Mouse (Mus musculus) embryonic fibroblast, embryonic 13.5 days (primary cell): ENCODE data around the gene Tnfsf8. TPM values are rescaled to one million over a fixed set of nuclear protein-coding genes. Genes with fewer than 3 reads are reported as not detected.
A peak's percentile ranks its signal among the peaks of the same experiment; 100 is the strongest.

Source experiments
- H3K27ac ChIP-seq: 2 replicates; pipeline ENCODE4 v1.5.1; 2012; ENCODE audit warnings: low read length, control low read depth, inconsistent platforms; ENCODE audit not compliant: insufficient read depth
- H3K4me1 ChIP-seq: 2 replicates; pipeline ENCODE4 v1.6.1; 2011; ENCODE audit warnings: low read length; ENCODE audit not compliant: control insufficient read depth, insufficient read depth
- H3K4me3 ChIP-seq: 2 replicates; pipeline ENCODE4 v1.5.1; 2011; ENCODE audit warnings: mild to moderate bottlenecking, control low read depth, low read length; ENCODE audit not compliant: insufficient read depth
- CTCF ChIP-seq: IDR thresholded peaks from 2 replicates; pipeline ENCODE4 v1.5.1; 2011; ENCODE audit warnings: mild to moderate bottlenecking, control low read depth, low read length, moderate library complexity, borderline replicate concordance; ENCODE audit not compliant: insufficient read depth
- POLR2A ChIP-seq: IDR thresholded peaks from 2 replicates; pipeline ENCODE4 v1.6.1; 2011; ENCODE audit warnings: low read depth, mild to moderate bottlenecking, control low read depth, low read length, moderate library complexity
- polyA plus RNA-seq: library from polyadenylated mRNA; stranded (reverse); fragments of >200 nt; gene quantifications from 2 replicates; pipeline ENCODE4 v1.2.4, GENCODE M21; 2011; ENCODE audit warnings: low read depth; ENCODE audit not compliant: missing spikeins, insufficient read length

Tnfsf8 gene
- polyA plus RNA-seq, 1 experiment: 0.90 TPM

DNA sequence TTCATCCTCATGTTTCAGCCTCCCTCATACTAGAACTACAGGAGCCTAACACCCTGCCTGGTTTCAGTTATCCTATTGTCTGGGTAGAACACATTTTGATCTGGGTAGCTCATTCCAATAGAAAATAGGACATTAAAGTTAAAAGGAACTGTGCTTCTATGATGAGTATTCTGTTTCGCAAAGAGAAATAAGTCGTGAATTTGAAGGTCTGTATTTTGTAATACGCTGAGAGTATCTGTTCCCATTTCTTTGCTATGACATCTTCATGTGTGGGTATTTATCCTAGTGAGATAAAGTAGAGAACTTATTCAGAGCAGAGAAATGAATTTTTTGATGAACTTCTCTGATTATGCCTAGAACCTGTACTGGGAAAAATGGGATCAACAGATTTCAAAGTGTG, 68.8 kb downstream of the Tnfsf8 start:
- no peak overlapping the region for H3K4me3 ChIP-seq
- TF ChIP-seq CTCF: no peak
- TF ChIP-seq POLR2A: no peak

DNA sequence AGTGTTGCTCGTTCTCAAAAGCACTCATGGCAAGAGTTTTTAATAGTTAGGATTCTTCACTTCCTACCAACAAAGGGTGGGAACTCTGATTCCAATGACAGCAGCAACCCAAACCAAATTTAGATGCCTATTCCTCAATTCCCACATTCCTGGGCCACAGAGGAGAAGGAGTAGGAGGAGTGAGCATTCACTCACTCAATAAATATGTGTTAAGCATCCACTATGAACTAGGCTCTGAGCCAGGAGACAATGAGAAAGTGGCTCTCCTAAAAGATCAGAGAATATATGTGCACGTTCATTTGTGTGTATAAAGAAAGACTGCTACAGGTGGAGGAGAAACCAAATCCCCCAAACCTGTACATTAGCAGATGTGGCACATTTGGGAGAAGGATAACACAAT, 75.7 kb downstream of the Tnfsf8 start:
- Histone ChIP-seq H3K27ac (peak overlapping the region; percentile 98), H3K4me3 (no peak overlapping the region), H3K4me1 (peaks cover 5% of the 10 kb centered on the region)
- TF ChIP-seq CTCF (no peak), POLR2A (no peak)

More for the DNA sequence above, 68.8 kb downstream of the Tnfsf8 start:
- Histone ChIP-seq H3K27ac (no peak overlapping the region), H3K4me1 (peaks cover 4% of the 10 kb centered on the region; the same call in 1 of the 2 replicates)

DNA sequence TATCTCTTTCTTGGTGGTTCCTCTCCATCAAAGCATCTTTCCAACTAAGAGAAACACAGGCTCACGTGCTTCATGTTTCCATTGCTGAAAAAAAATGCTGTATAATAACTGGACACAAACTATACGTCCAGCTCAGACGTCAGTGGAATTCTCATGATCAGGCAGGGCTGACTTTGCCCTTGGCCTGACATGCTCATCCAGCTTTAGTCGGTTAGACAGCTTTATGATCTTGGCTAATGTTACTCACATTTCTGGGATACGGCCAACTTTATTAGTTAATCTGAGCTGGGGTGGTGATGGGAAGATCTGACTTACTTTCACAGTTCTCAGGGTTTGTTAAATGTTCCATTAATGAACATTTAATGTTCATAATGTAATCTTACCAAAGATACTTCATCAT, 77.3 kb downstream of the Tnfsf8 start:
- Histone ChIP-seq H3K27ac (peak overlapping the region; percentile 68), H3K4me1 (peaks cover 5% of the 10 kb centered on the region), H3K4me3 (no peak overlapping the region)
- TF ChIP-seq POLR2A: no peak
- no peak for TF ChIP-seq CTCF

DNA sequence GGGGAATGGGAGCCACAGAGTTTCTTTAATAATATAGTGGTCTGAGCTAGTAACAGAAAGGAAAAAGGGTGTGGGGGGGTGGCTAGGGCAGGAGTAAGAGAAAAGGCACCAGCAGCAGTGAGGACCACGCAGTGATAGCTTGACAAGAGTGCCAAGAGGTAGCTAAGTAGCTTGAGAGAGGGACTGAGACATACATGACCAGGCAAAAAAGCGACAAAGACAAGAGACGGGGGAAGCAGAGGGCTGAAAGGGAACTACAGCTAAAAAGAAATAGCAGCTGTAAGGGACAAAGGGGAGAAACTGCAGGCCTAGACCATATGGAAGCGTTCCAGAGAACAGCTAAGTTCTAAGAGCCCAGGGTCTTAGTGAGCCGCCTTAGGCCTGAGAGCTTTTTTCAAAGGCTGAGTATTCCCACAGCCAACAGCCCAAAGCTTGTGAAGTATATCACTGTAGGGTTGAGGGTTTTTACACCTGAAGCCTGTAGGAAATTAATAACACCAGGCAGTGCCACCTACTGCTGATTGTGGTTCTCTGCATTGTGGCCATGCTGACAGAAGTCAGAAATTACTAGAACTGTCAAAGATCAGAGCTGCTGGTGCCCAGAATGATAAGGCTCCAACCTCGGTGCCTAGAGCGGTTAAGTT, 78.1 kb downstream of the Tnfsf8 start:
- TF ChIP-seq CTCF: no peak
- no peak for TF ChIP-seq POLR2A
- peaks cover 5% of the 10 kb centered on the region for H3K4me1 ChIP-seq
- H3K4me3 ChIP-seq: no peak overlapping the region
- peak overlapping the region; percentile 68 for H3K27ac ChIP-seq

Other genes with a start within 250 kb of the Tnfsf8 start
- not detected in 2 replicates for gene Tex48, start 238.9 kb downstream of the Tnfsf8 start, polyA plus RNA-seq
- not detected in 2 replicates for gene Gm11214, start 198.0 kb downstream of the Tnfsf8 start, polyA plus RNA-seq
- gene Tnfsf15, start 116.2 kb downstream of the Tnfsf8 start, polyA plus RNA-seq: 2.5 and 3.3 TPM in 2 replicates
- gene Tnc, start 185.7 kb upstream of the Tnfsf8 start, polyA plus RNA-seq: 849 and 1,178 TPM in 2 replicates